Mouse (Mus musculus): ENCODE results near the gene Prr15. TPM values are rescaled to one million over a fixed set of nuclear protein-coding genes. Genes with fewer than 3 reads are reported as not detected.

The Prr15 gene
- polyA plus RNA-seq, 1 experiment from 2014 or later = 26.2 TPM

GRCm38 (mm10) chr6:54284167-54284711 lies 41.4 kb upstream of the Prr15 start:
- H3K4me2 ChIP-seq (ENCODE audit: low read length) = no peak overlapping the region
- no peak overlapping the region for H3K9ac ChIP-seq (ENCODE audit: low read length)
- no peaks in the 10 kb centered on the region for H3K27me3 ChIP-seq (ENCODE audit: control insufficient read depth, insufficient read depth, low read length)
- no peaks in the 10 kb centered on the region for H3K36me3 ChIP-seq (ENCODE audit: control insufficient read depth, insufficient read depth, low read length)
- no peaks in the 10 kb centered on the region for H3K9me3 ChIP-seq (ENCODE audit: control insufficient read depth, low read length)
- no peak for ATAC-seq (ENCODE audit: insufficient number of reproducible peaks, insufficient read depth, low FRiP score, low read depth)
- WGBS = 58% methylated on average over 12 of the region's 12 CpGs
- H3K27ac ChIP-seq (replicated peaks in 1 of 2; ENCODE audit: control insufficient read depth in 1 of 2, insufficient read depth in 1 of 2, low read depth in 2 of 2, low read length in 2 of 2) = no peak overlapping the region
- H3K4me1 ChIP-seq (ENCODE audit: control insufficient read depth in 2 of 2, insufficient read depth in 2 of 2, low read length in 2 of 2) = peaks cover 0 to 5% of the 10 kb centered on the region in 2 experiments; a peak in 2 of 4 replicates
- no peak overlapping the region for H3K4me3 ChIP-seq (ENCODE audit: control insufficient read depth in 1 of 2, insufficient read depth in 1 of 2, low read depth in 1 of 2, low read length in 2 of 2)

- H3K4me2 ChIP-seq (ENCODE audit: low read length) = no peak overlapping the region
- H3K27me3 ChIP-seq (ENCODE audit: control insufficient read depth, insufficient read depth, low read length) = no peaks in the 10 kb centered on the region
- H3K9me3 ChIP-seq (ENCODE audit: control insufficient read depth, low read length) = no peaks in the 10 kb centered on the region
- WGBS = 84% methylated on average over 5 of the region's 5 CpGs
- no peaks in the 10 kb centered on the region for H3K36me3 ChIP-seq (ENCODE audit: control insufficient read depth, insufficient read depth, low read length)
- H3K9ac ChIP-seq (ENCODE audit: low read length) = no peak overlapping the region
- no peaks in the 10 kb centered on the region for H3K4me1 ChIP-seq (ENCODE audit: control insufficient read depth in 2 of 2, insufficient read depth in 2 of 2, low read length in 2 of 2)
- no peak for ATAC-seq (ENCODE audit: insufficient number of reproducible peaks, insufficient read depth, low FRiP score, low read depth)
- no peak overlapping the region for H3K27ac ChIP-seq (replicated peaks in 1 of 2; ENCODE audit: control insufficient read depth in 1 of 2, insufficient read depth in 1 of 2, low read depth in 2 of 2, low read length in 2 of 2)
- no peak overlapping the region for H3K4me3 ChIP-seq (ENCODE audit: control insufficient read depth in 1 of 2, insufficient read depth in 1 of 2, low read depth in 1 of 2, low read length in 2 of 2)
Measured at GRCm38 (mm10) chr6:54286813-54287212, 38.8 kb upstream of the Prr15 start.

GRCm38 (mm10) chr6:54289774-54290500 lies 35.7 kb upstream of the Prr15 start:
- Histone ChIP-seq H3K9ac (ENCODE audit: low read length) (no peak overlapping the region), H3K4me3 (ENCODE audit: control insufficient read depth in 1 of 2, insufficient read depth in 1 of 2, low read depth in 1 of 2, low read length in 2 of 2) (no peak overlapping the region), H3K4me1 (ENCODE audit: control insufficient read depth in 2 of 2, insufficient read depth in 2 of 2, low read length in 2 of 2) (no peaks in the 10 kb centered on the region), H3K27me3 (ENCODE audit: control insufficient read depth, insufficient read depth, low read length) (no peaks in the 10 kb centered on the region), H3K9me3 (ENCODE audit: control insufficient read depth, low read length) (no peaks in the 10 kb centered on the region), H3K36me3 (ENCODE audit: control insufficient read depth, insufficient read depth, low read length) (no peaks in the 10 kb centered on the region), H3K4me2 (ENCODE audit: low read length) (no peak overlapping the region), H3K27ac (replicated peaks in 1 of 2; ENCODE audit: control insufficient read depth in 1 of 2, insufficient read depth in 1 of 2, low read depth in 2 of 2, low read length in 2 of 2) (no peak overlapping the region)
- WGBS = 57% methylated on average over 10 of the region's 10 CpGs
- no peak for ATAC-seq (ENCODE audit: insufficient number of reproducible peaks, insufficient read depth, low FRiP score, low read depth)

GRCm38 (mm10) chr6:54297231-54297630 lies 28.4 kb upstream of the Prr15 start:
- Histone ChIP-seq H3K4me2 (ENCODE audit: low read length) (no peak overlapping the region), H3K4me1 (ENCODE audit: control insufficient read depth in 2 of 2, insufficient read depth in 2 of 2, low read length in 2 of 2) (0 out of 4 replicates have a peak, but pooled peaks cover 0 to 3% of the 10 kb centered on the region in 2 experiments), H3K27ac (replicated peaks in 1 of 2; ENCODE audit: control insufficient read depth in 1 of 2, insufficient read depth in 1 of 2, low read depth in 2 of 2, low read length in 2 of 2) (peak overlapping the region; percentile 28 to 70; a peak in 2 of 4 replicates), H3K9me3 (ENCODE audit: control insufficient read depth, low read length) (no peaks in the 10 kb centered on the region), H3K4me3 (ENCODE audit: control insufficient read depth in 1 of 2, insufficient read depth in 1 of 2, low read depth in 1 of 2, low read length in 2 of 2) (no peak overlapping the region), H3K36me3 (ENCODE audit: control insufficient read depth, insufficient read depth, low read length) (no peaks in the 10 kb centered on the region), H3K27me3 (ENCODE audit: control insufficient read depth, insufficient read depth, low read length) (no peaks in the 10 kb centered on the region), H3K9ac (ENCODE audit: low read length) (no peak overlapping the region)
- 0 out of 2 replicates have a peak, but pooled peaks have one; percentile 24 for ATAC-seq (ENCODE audit: insufficient number of reproducible peaks, insufficient read depth, low FRiP score, low read depth)
- WGBS = 69% methylated on average over 2 of the region's 2 CpGs

- peak; percentile 82 for ATAC-seq (ENCODE audit: insufficient number of reproducible peaks, insufficient read depth, low FRiP score, low read depth)
- Histone ChIP-seq H3K4me2 (ENCODE audit: low read length) (no peak overlapping the region), H3K9ac (ENCODE audit: low read length) (no peak overlapping the region), H3K27me3 (ENCODE audit: control insufficient read depth, insufficient read depth, low read length) (no peaks in the 10 kb centered on the region), H3K4me3 (ENCODE audit: control insufficient read depth in 1 of 2, insufficient read depth in 1 of 2, low read depth in 1 of 2, low read length in 2 of 2) (no peak overlapping the region), H3K36me3 (ENCODE audit: control insufficient read depth, insufficient read depth, low read length) (no peaks in the 10 kb centered on the region), H3K9me3 (ENCODE audit: control insufficient read depth, low read length) (no peaks in the 10 kb centered on the region), H3K4me1 (ENCODE audit: control insufficient read depth in 2 of 2, insufficient read depth in 2 of 2, low read length in 2 of 2) (0 out of 4 replicates have a peak, but pooled peaks cover 0 to 3% of the 10 kb centered on the region in 2 experiments), H3K27ac (replicated peaks in 1 of 2; ENCODE audit: control insufficient read depth in 1 of 2, insufficient read depth in 1 of 2, low read depth in 2 of 2, low read length in 2 of 2) (no peak overlapping the region; a peak in 1 of 4 replicates)
- 66% methylated on average over 2 of the region's 2 CpGs for WGBS
Measured at GRCm38 (mm10) chr6:54299417-54299816, 26.2 kb upstream of the Prr15 start.

GRCm38 (mm10) chr6:54305777-54306176 lies 19.9 kb upstream of the Prr15 start:
- no peaks in the 10 kb centered on the region for H3K27me3 ChIP-seq (ENCODE audit: control insufficient read depth, insufficient read depth, low read length)
- no peak overlapping the region for H3K4me2 ChIP-seq (ENCODE audit: low read length)
- WGBS = 67% methylated on average over 1 of the region's 1 CpGs
- no peak for ATAC-seq (ENCODE audit: insufficient number of reproducible peaks, insufficient read depth, low FRiP score, low read depth)
- H3K4me1 ChIP-seq (ENCODE audit: control insufficient read depth in 2 of 2, insufficient read depth in 2 of 2, low read length in 2 of 2) = no peaks in the 10 kb centered on the region
- no peak overlapping the region for H3K4me3 ChIP-seq (ENCODE audit: control insufficient read depth in 1 of 2, insufficient read depth in 1 of 2, low read depth in 1 of 2, low read length in 2 of 2)
- no peaks in the 10 kb centered on the region for H3K36me3 ChIP-seq (ENCODE audit: control insufficient read depth, insufficient read depth, low read length)
- no peak overlapping the region for H3K27ac ChIP-seq (replicated peaks in 1 of 2; ENCODE audit: control insufficient read depth in 1 of 2, insufficient read depth in 1 of 2, low read depth in 2 of 2, low read length in 2 of 2)
- H3K9ac ChIP-seq (ENCODE audit: low read length) = no peak overlapping the region
- no peaks in the 10 kb centered on the region for H3K9me3 ChIP-seq (ENCODE audit: control insufficient read depth, low read length)

- no peak overlapping the region for H3K4me3 ChIP-seq (ENCODE audit: control insufficient read depth in 1 of 2, insufficient read depth in 1 of 2, low read depth in 1 of 2, low read length in 2 of 2)
- no peaks in the 10 kb centered on the region for H3K4me1 ChIP-seq (ENCODE audit: control insufficient read depth in 2 of 2, insufficient read depth in 2 of 2, low read length in 2 of 2)
- WGBS = 70% methylated on average over 2 of the region's 2 CpGs
- no peak overlapping the region for H3K27ac ChIP-seq (replicated peaks in 1 of 2; ENCODE audit: control insufficient read depth in 1 of 2, insufficient read depth in 1 of 2, low read depth in 2 of 2, low read length in 2 of 2)
- no peaks in the 10 kb centered on the region for H3K9me3 ChIP-seq (ENCODE audit: control insufficient read depth, low read length)
- no peak overlapping the region for H3K4me2 ChIP-seq (ENCODE audit: low read length)
- no peaks in the 10 kb centered on the region for H3K27me3 ChIP-seq (ENCODE audit: control insufficient read depth, insufficient read depth, low read length)
- no peaks in the 10 kb centered on the region for H3K36me3 ChIP-seq (ENCODE audit: control insufficient read depth, insufficient read depth, low read length)
- no peak for ATAC-seq (ENCODE audit: insufficient number of reproducible peaks, insufficient read depth, low FRiP score, low read depth)
- H3K9ac ChIP-seq (ENCODE audit: low read length) = no peak overlapping the region
Measured at GRCm38 (mm10) chr6:54313071-54313470, 12.6 kb upstream of the Prr15 start.

All from heart, embryonic 14.5 days (tissue).